Mouse (Mus musculus): ENCODE data around the gene Sox5. TPM values are rescaled to one million over a fixed set of nuclear protein-coding genes. Genes with fewer than 3 reads are reported as not detected.

The Sox5 gene
- polyA plus RNA-seq, 1 experiment from 2014 or later: 23.4 TPM

DNA sequence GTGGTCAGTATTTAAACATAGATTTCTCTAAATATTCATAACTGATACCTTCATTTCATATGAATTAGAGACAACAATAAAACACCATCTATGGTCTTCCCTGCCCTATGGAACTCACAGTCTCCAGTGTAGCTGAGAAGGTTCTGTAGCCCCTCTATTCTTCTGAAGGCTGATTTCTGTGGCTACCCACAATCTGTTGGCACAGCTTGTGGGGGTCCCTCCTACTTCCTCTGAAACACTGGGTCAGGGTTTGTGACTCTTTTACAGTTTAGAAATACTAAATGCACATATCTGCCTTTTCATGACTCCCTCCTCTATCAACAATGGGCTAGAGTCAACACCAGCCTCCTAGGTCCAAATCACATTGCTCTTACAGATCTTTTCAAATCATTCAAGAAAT, 461.4 kb downstream of the Sox5 start:
- Histone ChIP-seq H3K4me1 (ENCODE audit: control insufficient read depth, insufficient read depth, low read length) (no peaks in the 10 kb centered on the region; the same call in 1 of the 2 replicates), H3K27me3 (ENCODE audit: control insufficient read depth, insufficient read depth, low read length) (no peaks in the 10 kb centered on the region), H3K9me3 (replicated peaks; ENCODE audit: control insufficient read depth, low read length) (no peaks in the 10 kb centered on the region), H3K36me3 (replicated peaks; ENCODE audit: control insufficient read depth, insufficient read depth, low read depth, low read length) (no peaks in the 10 kb centered on the region), H3K4me2 (ENCODE audit: low read depth, low read length) (no peak overlapping the region), H3K4me3 (ENCODE audit: low read depth, low read length) (no peak overlapping the region), H3K27ac (replicated peaks; ENCODE audit: low read depth, low read length) (no peak overlapping the region), H3K9ac (replicated peaks; ENCODE audit: low read length) (no peak overlapping the region)
- ATAC-seq (replicated peaks; ENCODE audit: insufficient number of reproducible peaks, low FRiP score, low TSS enrichment, low read depth) (no peak), DNase-seq (ENCODE audit: low spot score) (no peak)

DNA sequence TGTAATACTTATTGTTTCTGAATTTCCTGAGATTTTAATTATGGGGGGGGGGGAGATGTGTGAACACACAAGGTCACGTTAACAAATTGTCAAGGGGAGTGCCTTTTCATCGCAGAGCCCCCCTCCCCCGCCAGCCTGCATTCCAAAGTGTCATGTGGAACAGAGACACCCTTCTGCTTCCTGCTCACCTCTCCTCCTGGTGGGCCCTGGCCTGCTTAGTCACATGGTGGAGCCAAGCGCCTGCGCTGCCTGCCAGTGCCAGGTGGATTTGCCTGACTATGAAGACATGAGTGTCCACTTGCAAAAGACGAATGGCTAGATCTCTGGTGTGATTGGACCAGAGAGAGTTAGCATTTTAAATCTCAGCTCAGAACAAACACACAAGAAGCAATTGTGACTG, 462.1 kb downstream of the Sox5 start:
- no peak for ATAC-seq (replicated peaks; ENCODE audit: insufficient number of reproducible peaks, low FRiP score, low TSS enrichment, low read depth)
- Histone ChIP-seq H3K4me3 (ENCODE audit: low read depth, low read length) (no peak overlapping the region), H3K27ac (replicated peaks; ENCODE audit: low read depth, low read length) (no peak overlapping the region), H3K9ac (replicated peaks; ENCODE audit: low read length) (no peak overlapping the region), H3K9me3 (replicated peaks; ENCODE audit: control insufficient read depth, low read length) (no peaks in the 10 kb centered on the region), H3K4me2 (ENCODE audit: low read depth, low read length) (no peak overlapping the region), H3K27me3 (ENCODE audit: control insufficient read depth, insufficient read depth, low read length) (no peaks in the 10 kb centered on the region), H3K36me3 (replicated peaks; ENCODE audit: control insufficient read depth, insufficient read depth, low read depth, low read length) (no peaks in the 10 kb centered on the region), H3K4me1 (ENCODE audit: control insufficient read depth, insufficient read depth, low read length) (no peaks in the 10 kb centered on the region; the same call in 1 of the 2 replicates)
- no peak for DNase-seq (ENCODE audit: low spot score)
- 68% methylated on average over 6 of the region's 6 CpGs for WGBS

DNA sequence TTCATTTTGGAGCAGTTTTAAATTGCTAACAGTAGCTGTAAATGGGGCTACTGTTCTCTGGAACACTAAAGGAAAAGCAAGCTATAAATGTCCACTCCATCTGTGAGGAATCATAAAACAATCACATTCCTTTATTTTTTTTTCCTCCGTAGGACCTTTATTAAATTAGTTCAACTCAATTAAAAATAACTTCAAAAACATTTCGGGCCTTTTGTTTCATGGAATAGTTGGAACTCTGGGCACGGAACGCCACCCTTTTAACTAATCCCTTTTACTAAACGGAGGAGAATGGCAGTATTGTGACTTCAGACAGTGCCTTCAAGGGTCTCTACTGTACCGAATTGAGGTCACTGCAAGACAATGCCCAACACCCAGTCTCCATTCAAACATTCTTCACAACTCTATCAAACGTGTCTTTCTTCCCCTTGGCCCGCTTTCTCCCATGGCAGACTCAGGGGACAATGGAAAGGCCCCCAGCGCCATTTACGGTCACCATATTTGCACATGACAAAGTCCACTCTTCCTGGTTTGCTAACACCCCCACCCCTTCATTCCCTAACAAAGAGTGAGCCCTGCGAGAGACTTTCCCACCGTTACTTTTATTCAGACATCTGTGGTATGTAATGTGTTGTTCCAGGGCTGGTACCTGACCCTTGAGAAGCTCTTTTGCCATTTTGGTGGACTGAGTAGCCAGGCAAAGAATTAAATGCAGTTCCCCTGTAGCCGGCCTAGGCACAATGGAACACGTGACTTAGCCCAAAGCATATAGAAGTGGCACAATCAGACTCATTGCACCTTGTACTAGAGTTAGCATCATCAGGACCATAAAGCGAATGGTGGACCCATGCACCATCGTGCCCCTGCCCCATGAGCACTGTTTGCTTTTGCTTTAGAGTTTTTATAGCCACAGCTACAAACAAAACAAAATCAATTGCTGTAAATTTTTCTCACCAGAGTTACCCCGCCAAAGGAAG, 468.7 kb downstream of the Sox5 start:
- H3K9ac ChIP-seq (replicated peaks; ENCODE audit: low read length): no peak overlapping the region
- H3K9me3 ChIP-seq (replicated peaks; ENCODE audit: control insufficient read depth, low read length): no peaks in the 10 kb centered on the region
- H3K4me3 ChIP-seq (ENCODE audit: low read depth, low read length): no peak overlapping the region
- H3K27me3 ChIP-seq (ENCODE audit: control insufficient read depth, insufficient read depth, low read length): no peaks in the 10 kb centered on the region
- no peak overlapping the region for H3K4me2 ChIP-seq (ENCODE audit: low read depth, low read length)
- H3K36me3 ChIP-seq (replicated peaks; ENCODE audit: control insufficient read depth, insufficient read depth, low read depth, low read length): no peaks in the 10 kb centered on the region
- H3K4me1 ChIP-seq (ENCODE audit: control insufficient read depth, insufficient read depth, low read length): no peaks in the 10 kb centered on the region; the same call in 1 of the 2 replicates
- WGBS: 51% methylated on average over 17 of the region's 17 CpGs
- ATAC-seq (replicated peaks; ENCODE audit: insufficient number of reproducible peaks, low FRiP score, low TSS enrichment, low read depth) (peak; percentile 72), DNase-seq (ENCODE audit: low spot score) (peak; percentile 43)
- no peak overlapping the region for H3K27ac ChIP-seq (replicated peaks; ENCODE audit: low read depth, low read length)

GRCm38 (mm10) chr6:144312282-144312780, 469.4 kb downstream of the Sox5 start:
- H3K4me2 ChIP-seq (ENCODE audit: low read depth, low read length): no peak overlapping the region
- no peaks in the 10 kb centered on the region; the same call in 1 of the 2 replicates for H3K4me1 ChIP-seq (ENCODE audit: control insufficient read depth, insufficient read depth, low read length)
- no peak overlapping the region for H3K27ac ChIP-seq (replicated peaks; ENCODE audit: low read depth, low read length)
- H3K9ac ChIP-seq (replicated peaks; ENCODE audit: low read length): no peak overlapping the region
- ATAC-seq (replicated peaks; ENCODE audit: insufficient number of reproducible peaks, low FRiP score, low TSS enrichment, low read depth) (no peak), DNase-seq (ENCODE audit: low spot score) (peak; percentile 19)
- no peak overlapping the region for H3K4me3 ChIP-seq (ENCODE audit: low read depth, low read length)
- 55% methylated on average over 7 of the region's 7 CpGs for WGBS
- no peaks in the 10 kb centered on the region for H3K9me3 ChIP-seq (replicated peaks; ENCODE audit: control insufficient read depth, low read length)
- no peaks in the 10 kb centered on the region for H3K27me3 ChIP-seq (ENCODE audit: control insufficient read depth, insufficient read depth, low read length)
- no peaks in the 10 kb centered on the region for H3K36me3 ChIP-seq (replicated peaks; ENCODE audit: control insufficient read depth, insufficient read depth, low read depth, low read length)

- H3K9ac ChIP-seq (replicated peaks; ENCODE audit: low read length): no peak overlapping the region
- 56% methylated on average over 4 of the region's 4 CpGs for WGBS
- H3K27me3 ChIP-seq (ENCODE audit: control insufficient read depth, insufficient read depth, low read length): no peaks in the 10 kb centered on the region
- no peak for ATAC-seq (replicated peaks; ENCODE audit: insufficient number of reproducible peaks, low FRiP score, low TSS enrichment, low read depth)
- no peak overlapping the region for H3K27ac ChIP-seq (replicated peaks; ENCODE audit: low read depth, low read length)
- H3K9me3 ChIP-seq (replicated peaks; ENCODE audit: control insufficient read depth, low read length): no peaks in the 10 kb centered on the region
- H3K36me3 ChIP-seq (replicated peaks; ENCODE audit: control insufficient read depth, insufficient read depth, low read depth, low read length): no peaks in the 10 kb centered on the region
- H3K4me3 ChIP-seq (ENCODE audit: low read depth, low read length): no peak overlapping the region
- H3K4me2 ChIP-seq (ENCODE audit: low read depth, low read length): no peak overlapping the region
- H3K4me1 ChIP-seq (ENCODE audit: control insufficient read depth, insufficient read depth, low read length): no peaks in the 10 kb centered on the region; the same call in 1 of the 2 replicates
- no peak for DNase-seq (ENCODE audit: low spot score)
Measured at GRCm38 (mm10) chr6:144311754-144312153, 470.0 kb downstream of the Sox5 start.

DNA sequence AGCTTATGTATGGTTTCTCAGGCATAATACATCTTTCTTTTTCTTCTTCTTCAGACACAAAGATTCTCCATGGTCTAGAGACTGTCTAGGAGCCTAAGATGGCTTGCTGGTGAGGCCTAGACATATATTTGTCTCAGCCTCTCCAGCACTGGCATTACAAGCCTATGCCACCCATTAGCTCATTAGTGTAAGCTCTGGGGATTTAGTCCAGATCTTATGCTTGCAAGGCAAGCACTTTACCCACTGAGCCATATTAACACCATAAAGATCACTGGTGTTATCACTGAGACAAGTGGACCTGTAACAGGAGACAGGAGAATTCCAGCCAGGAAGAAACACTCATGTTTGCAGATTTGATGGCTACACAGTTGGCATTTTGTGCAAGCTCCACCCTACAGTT, 472.6 kb downstream of the Sox5 start:
- H3K4me2 ChIP-seq (ENCODE audit: low read depth, low read length): no peak overlapping the region
- no peaks in the 10 kb centered on the region for H3K9me3 ChIP-seq (replicated peaks; ENCODE audit: control insufficient read depth, low read length)
- H3K9ac ChIP-seq (replicated peaks; ENCODE audit: low read length): no peak overlapping the region
- DNase-seq (ENCODE audit: low spot score) (no peak), ATAC-seq (replicated peaks; ENCODE audit: insufficient number of reproducible peaks, low FRiP score, low TSS enrichment, low read depth) (no peak)
- H3K36me3 ChIP-seq (replicated peaks; ENCODE audit: control insufficient read depth, insufficient read depth, low read depth, low read length): no peaks in the 10 kb centered on the region
- no peak overlapping the region for H3K4me3 ChIP-seq (ENCODE audit: low read depth, low read length)
- no peaks in the 10 kb centered on the region; the same call in 1 of the 2 replicates for H3K4me1 ChIP-seq (ENCODE audit: control insufficient read depth, insufficient read depth, low read length)
- H3K27ac ChIP-seq (replicated peaks; ENCODE audit: low read depth, low read length): no peak overlapping the region
- no peaks in the 10 kb centered on the region for H3K27me3 ChIP-seq (ENCODE audit: control insufficient read depth, insufficient read depth, low read length)

DNA sequence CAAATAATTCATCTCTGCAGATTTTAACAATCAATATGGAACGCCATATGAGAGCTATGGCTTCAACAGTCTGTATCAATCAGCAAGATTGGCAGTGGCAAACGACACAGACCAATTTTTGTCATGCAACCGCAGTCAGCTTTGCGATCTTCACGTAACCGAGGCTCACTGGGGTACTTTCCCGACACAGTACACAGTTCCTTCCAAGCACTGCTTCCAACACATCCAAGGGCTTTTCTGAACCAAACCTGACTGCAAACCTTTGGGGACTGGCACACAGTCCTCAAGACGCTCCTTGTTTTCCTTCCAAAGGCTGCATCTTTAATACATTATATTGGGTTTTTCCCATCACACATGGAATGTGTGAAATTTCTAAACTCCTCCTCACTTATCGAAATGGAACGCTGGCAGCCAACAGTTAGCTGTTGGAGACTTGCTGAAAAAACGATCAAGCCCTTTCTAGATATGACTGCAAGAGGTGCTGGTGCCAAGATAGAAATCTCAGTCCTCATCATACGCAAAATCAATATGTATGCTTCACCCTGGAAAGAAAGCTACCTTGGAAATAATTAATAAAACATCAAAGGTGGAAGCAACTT, 474.1 kb downstream of the Sox5 start:
- Histone ChIP-seq H3K4me2 (ENCODE audit: low read depth, low read length) (no peak overlapping the region), H3K4me1 (ENCODE audit: control insufficient read depth, insufficient read depth, low read length) (no peaks in the 10 kb centered on the region; the same call in 1 of the 2 replicates), H3K27me3 (ENCODE audit: control insufficient read depth, insufficient read depth, low read length) (no peaks in the 10 kb centered on the region), H3K36me3 (replicated peaks; ENCODE audit: control insufficient read depth, insufficient read depth, low read depth, low read length) (no peaks in the 10 kb centered on the region), H3K4me3 (ENCODE audit: low read depth, low read length) (no peak overlapping the region), H3K9me3 (replicated peaks; ENCODE audit: control insufficient read depth, low read length) (no peaks in the 10 kb centered on the region), H3K27ac (replicated peaks; ENCODE audit: low read depth, low read length) (no peak overlapping the region), H3K9ac (replicated peaks; ENCODE audit: low read length) (no peak overlapping the region)
- DNase-seq (ENCODE audit: low spot score) (no peak), ATAC-seq (replicated peaks; ENCODE audit: insufficient number of reproducible peaks, low FRiP score, low TSS enrichment, low read depth) (no peak)
- WGBS: 90% methylated on average over 12 of the region's 12 CpGs

DNA sequence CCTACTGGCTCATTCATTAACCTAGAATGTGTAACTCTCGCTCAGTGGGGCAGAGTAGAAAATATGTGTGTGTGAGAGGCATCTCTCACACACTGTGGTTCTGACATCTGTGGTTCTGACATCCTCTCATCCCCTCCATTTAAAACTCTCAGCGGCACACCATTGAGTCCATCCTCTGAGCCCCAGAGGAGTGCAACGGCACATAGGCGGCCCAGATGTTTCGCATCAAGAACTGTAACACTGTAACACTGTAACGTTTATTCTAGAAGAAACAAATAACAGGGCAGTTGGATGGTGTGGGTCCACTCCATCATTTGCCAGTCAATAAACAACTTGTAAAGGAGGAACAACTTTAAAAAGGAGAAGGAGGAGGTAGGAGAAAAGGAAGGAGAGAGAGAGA, 479.0 kb downstream of the Sox5 start:
- Histone ChIP-seq H3K27ac (replicated peaks; ENCODE audit: low read depth, low read length) (no peak overlapping the region), H3K36me3 (replicated peaks; ENCODE audit: control insufficient read depth, insufficient read depth, low read depth, low read length) (no peaks in the 10 kb centered on the region), H3K27me3 (ENCODE audit: control insufficient read depth, insufficient read depth, low read length) (no peaks in the 10 kb centered on the region), H3K4me3 (ENCODE audit: low read depth, low read length) (no peak overlapping the region), H3K9ac (replicated peaks; ENCODE audit: low read length) (no peak overlapping the region), H3K9me3 (replicated peaks; ENCODE audit: control insufficient read depth, low read length) (no peaks in the 10 kb centered on the region), H3K4me2 (ENCODE audit: low read depth, low read length) (no peak overlapping the region), H3K4me1 (ENCODE audit: control insufficient read depth, insufficient read depth, low read length) (no peaks in the 10 kb centered on the region)
- ATAC-seq (replicated peaks; ENCODE audit: insufficient number of reproducible peaks, low FRiP score, low TSS enrichment, low read depth) (no peak), DNase-seq (ENCODE audit: low spot score) (no peak)
- WGBS: 84% methylated on average over 6 of the region's 6 CpGs
